Mouse (Mus musculus): ENCODE measurements around the gene Pidd1. TPM values are rescaled to one million over a fixed set of nuclear protein-coding genes. Genes with fewer than 3 reads are reported as not detected.

Gene Pidd1
- total and polyA plus RNA-seq, 3 experiments = 5.8 to 24.9 (median 7.8) TPM

- dilution Hi-C loops (cut with MboI; ENCODE audit: extremely low pct_ligation_motif_present, extremely low pct_unique_long_range_greater_than_20kb, low sequenced_read_pairs) (no loop called here), in situ Hi-C loops (cut with MboI; ENCODE audit: low pct_ligation_motif_present, low pct_unique_long_range_greater_than_20kb, low sequenced_read_pairs) (loop anchor here (5.0 kb wide), 1 partner anchor 39 kb away; no protein-coding TSS in a partner anchor)
- Histone ChIP-seq H3K9ac (ENCODE audit: insufficient read depth, low read depth) (peak overlapping the region; percentile 75), H3K27me3 (replicated peaks) (no peaks in the 10 kb centered on the region), H3K4me3 (replicated peaks in 1 of 3; ENCODE audit: low read depth in 2 of 3, low read length in 2 of 3, poor library complexity in 1 of 3) (peak overlapping the region; percentile 69 to 89 (median 79)), H3K79me2 (replicated peaks; ENCODE audit: control insufficient read depth, extremely low read depth, insufficient read depth, poor library complexity, severe bottlenecking) (no peaks in the 10 kb centered on the region), H3K36me3 (replicated peaks in 1 of 2; ENCODE audit: control insufficient read depth in 1 of 2, insufficient read depth in 1 of 2, low read length in 1 of 2) (peaks cover 22 to 37% of the 10 kb centered on the region in 2 experiments), H3K9me3 (replicated peaks; ENCODE audit: low read length) (no peaks in the 10 kb centered on the region), H3K27ac (ENCODE audit: insufficient read depth, low read depth) (no peak overlapping the region), H3K4me2 (ENCODE audit: insufficient read depth, low read depth, poor library complexity, severe bottlenecking) (peak overlapping the region; percentile 75), H3K4me1 (ENCODE audit: control insufficient read depth in 1 of 2, insufficient read depth in 2 of 2) (peaks cover 8 to 32% of the 10 kb centered on the region in 2 experiments)
- TF ChIP-seq HCFC1 (IDR thresholded peaks at IDR 0.05; ENCODE audit: low read depth, low read length) (no peak), UBTF (IDR thresholded peaks at IDR 0.05; ENCODE audit: low read depth, low read length) (no peak), POLR2AphosphoS2 (IDR thresholded peaks at IDR 0.05; ENCODE audit: low read depth, low read length) (no peak), MAZ (IDR thresholded peaks at IDR 0.05; ENCODE audit: low read depth, low read length) (no peak), SMC3 (IDR thresholded peaks at IDR 0.05; ENCODE audit: low read depth, low read length) (no peak), POLR2A (IDR thresholded peaks at IDR 0.05; ENCODE audit: low read depth, low read length) (no peak), ZMIZ1 (IDR thresholded peaks at IDR 0.05; ENCODE audit: low read depth, low read length) (no peak), JUND (conservative IDR thresholded peaks at IDR 0.05; ENCODE audit: low read depth, low read length) (no peak), ZNF384 (IDR thresholded peaks at IDR 0.05; ENCODE audit: low read depth, low read length) (no peak), TCF12 (IDR thresholded peaks at IDR 0.05; ENCODE audit: low read depth, low read length) (no peak), BHLHE40 (IDR thresholded peaks at IDR 0.05; ENCODE audit: low read depth, low read length) (no peak), USF1 (IDR thresholded peaks at IDR 0.05; ENCODE audit: low read depth, low read length) (no peak), ELF1 (IDR thresholded peaks at IDR 0.05; ENCODE audit: low read depth, low read length) (no peak), MAFK (IDR thresholded peaks at IDR 0.05; ENCODE audit: insufficient replicate concordance, low read length) (no peak), EP300 (IDR thresholded peaks at IDR 0.05; ENCODE audit: low read length) (no peak), SIN3A (IDR thresholded peaks at IDR 0.05; ENCODE audit: low read length) (no peak), CHD1 (IDR thresholded peaks at IDR 0.05; ENCODE audit: low read depth, low read length) (no peak)
- no peak for DNase-seq (ENCODE audit: extremely low read depth)
Observed at GRCm38 (mm10) chr7:141413331-141413730, 30.5 kb downstream of the Pidd1 start.

GRCm38 (mm10) chr7:141411667-141412066 lies 32.2 kb downstream of the Pidd1 start:
- H3K79me2 ChIP-seq (replicated peaks; ENCODE audit: control insufficient read depth, extremely low read depth, insufficient read depth, poor library complexity, severe bottlenecking) = no peaks in the 10 kb centered on the region
- peaks cover 5 to 23% of the 10 kb centered on the region in 2 experiments for H3K4me1 ChIP-seq (ENCODE audit: control insufficient read depth in 1 of 2, insufficient read depth in 2 of 2)
- H3K27ac ChIP-seq (ENCODE audit: insufficient read depth, low read depth) = no peak overlapping the region

More at GRCm38 (mm10) chr7:141411667-141412066, 32.2 kb downstream of the Pidd1 start:
- H3K4me3 ChIP-seq (replicated peaks in 1 of 3; ENCODE audit: low read depth in 2 of 3, low read length in 2 of 3, poor library complexity in 1 of 3) = no peak overlapping the region
- no peak overlapping the region for H3K9ac ChIP-seq (ENCODE audit: insufficient read depth, low read depth)
- in situ Hi-C loops (cut with MboI; ENCODE audit: low pct_ligation_motif_present, low pct_unique_long_range_greater_than_20kb, low sequenced_read_pairs) (loop anchor here (5.0 kb wide), 1 partner anchor 41 kb away; no protein-coding TSS in a partner anchor), dilution Hi-C loops (cut with MboI; ENCODE audit: extremely low pct_ligation_motif_present, extremely low pct_unique_long_range_greater_than_20kb, low sequenced_read_pairs) (no loop called here)
- no peaks in the 10 kb centered on the region for H3K9me3 ChIP-seq (replicated peaks; ENCODE audit: low read length)
- H3K4me2 ChIP-seq (ENCODE audit: insufficient read depth, low read depth, poor library complexity, severe bottlenecking) = no peak overlapping the region
- no peak for DNase-seq (ENCODE audit: extremely low read depth)
- TF ChIP-seq KAT2A (IDR thresholded peaks at IDR 0.05; ENCODE audit: insufficient replicate concordance, low read length) (no peak), RCOR1 (conservative IDR thresholded peaks at IDR 0.05; ENCODE audit: low read depth, low read length) (no peak), CTCF (conservative IDR thresholded peaks at IDR 0.05 in 1 of 2, IDR thresholded peaks at IDR 0.05 in 1 of 2; ENCODE audit: low read depth in 2 of 2, low read length in 2 of 2) (no peak), MEF2A (IDR thresholded peaks at IDR 0.05; ENCODE audit: borderline replicate concordance, low read depth, low read length) (no peak), MXI1 (IDR thresholded peaks at IDR 0.05; ENCODE audit: low read depth, low read length) (no peak), CHD2 (IDR thresholded peaks at IDR 0.05; ENCODE audit: low read length) (no peak), TCF12 (IDR thresholded peaks at IDR 0.05; ENCODE audit: low read depth, low read length) (no peak), GABPA (IDR thresholded peaks at IDR 0.05; ENCODE audit: insufficient replicate concordance, low read depth, low read length) (no peak), SIN3A (IDR thresholded peaks at IDR 0.05; ENCODE audit: low read length) (no peak), RAD21 (IDR thresholded peaks at IDR 0.05; ENCODE audit: low read depth, low read length) (no peak), SMC3 (IDR thresholded peaks at IDR 0.05; ENCODE audit: low read depth, low read length) (no peak), POLR2AphosphoS2 (IDR thresholded peaks at IDR 0.05; ENCODE audit: low read depth, low read length) (no peak), USF2 (conservative IDR thresholded peaks at IDR 0.05; ENCODE audit: low read depth, low read length) (no peak), BHLHE40 (IDR thresholded peaks at IDR 0.05; ENCODE audit: low read depth, low read length) (no peak), JUND (conservative IDR thresholded peaks at IDR 0.05; ENCODE audit: low read depth, low read length) (no peak), MAZ (IDR thresholded peaks at IDR 0.05; ENCODE audit: low read depth, low read length) (no peak), POLR2A (IDR thresholded peaks at IDR 0.05; ENCODE audit: low read depth, low read length) (no peak), ETS1 (conservative IDR thresholded peaks at IDR 0.05; ENCODE audit: low read depth, low read length) (no peak)
- H3K27me3 ChIP-seq (replicated peaks) = no peaks in the 10 kb centered on the region
- peaks cover 28 to 42% of the 10 kb centered on the region in 2 experiments for H3K36me3 ChIP-seq (replicated peaks in 1 of 2; ENCODE audit: control insufficient read depth in 1 of 2, insufficient read depth in 1 of 2, low read length in 1 of 2)

Measured in CH12.LX (cell line).